Comparison of ENCODE assay signal across 25 mouse cellular contexts in the genomic region with DNA sequence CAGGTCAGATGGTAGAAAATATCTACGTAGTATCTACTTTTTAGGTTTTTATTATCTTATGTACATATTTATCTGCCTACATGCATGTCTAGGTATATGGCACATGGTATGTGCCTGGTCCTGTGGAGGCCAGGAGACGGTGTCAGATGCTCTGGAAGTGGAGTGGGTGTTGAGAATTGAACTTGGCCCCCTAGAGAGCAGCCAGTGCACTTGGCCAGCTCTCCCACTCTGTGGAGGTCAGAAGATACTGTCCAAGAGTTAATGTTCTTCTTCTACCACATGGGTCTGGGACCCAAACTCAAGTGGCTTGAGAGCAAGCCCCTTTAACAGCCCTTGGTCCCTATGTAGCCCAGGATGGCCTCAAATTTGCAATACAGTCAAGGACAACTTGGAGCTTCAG.
"Had no signal": no experiment of that assay in that cellular context is flagged by ENCODE, and none has a peak within 500 bp of the region (broad histone marks: within the 10 kb centered on the region; RNA-seq: fewer than 3 reads in every experiment).

No protein-coding gene starts in this region.

- H3K4me2 ChIP-seq: heart, embryonic 12.5 days; hindbrain, embryonic 12.5 days; hindbrain, embryonic 14.5 days; intestine, embryonic 15.5 days; limb, embryonic 12.5 days; liver, embryonic 11.5 days; liver, embryonic 13.5 days; liver, embryonic 15.5 days had no signal

- ATAC-seq: hindbrain, embryonic 16.5 days; inflammation-experienced regulatory T-cells, adult 6 months; intestine, embryonic 15.5 days; intestine, postnatal 0 days had no signal

- H3K4me3 ChIP-seq: gastrocnemius, adult 2 months; heart, embryonic 10.5 days; heart, embryonic 12.5 days; hindbrain, embryonic 10.5 days; hindbrain, embryonic 12.5 days; intestine, embryonic 15.5 days; layer of hippocampus, adult 2 months; left cerebral cortex, adult 2 months; limb, embryonic 10.5 days; limb, embryonic 12.5 days; liver, embryonic 13.5 days; liver, embryonic 15.5 days had no signal

- H3K27me3 ChIP-seq: heart, embryonic 12.5 days; hindbrain, embryonic 12.5 days; intestine, embryonic 15.5 days; limb, embryonic 12.5 days; liver, embryonic 13.5 days; liver, embryonic 15.5 days had no signal

- DNase-seq: gastrocnemius, adult 2 months; gastrocnemius, postnatal 10 days; gastrocnemius, postnatal 25 days; heart, adult 18-20 months; heart, postnatal 10 days; heart, postnatal 4 days; kidney, postnatal 4 days; liver; liver, embryonic 13.5 days had no signal

- H3K9ac ChIP-seq: heart, embryonic 12.5 days; hindbrain, embryonic 12.5 days; hindbrain, embryonic 14.5 days; intestine, embryonic 15.5 days; limb, embryonic 12.5 days; liver, embryonic 13.5 days; liver, embryonic 15.5 days had no signal

- H3K27ac ChIP-seq: gastrocnemius, adult 2 months; heart, embryonic 10.5 days; hindbrain, embryonic 10.5 days; hindbrain, embryonic 12.5 days; hindbrain, embryonic 14.5 days; intestine, embryonic 15.5 days; kidney, postnatal 0 days; layer of hippocampus, adult 2 months; left cerebral cortex, adult 2 months; limb, embryonic 10.5 days; limb, embryonic 12.5 days; liver, embryonic 13.5 days; liver, embryonic 15.5 days had no signal

- H3K9me3 ChIP-seq: heart, embryonic 10.5 days; heart, embryonic 12.5 days; hindbrain, embryonic 10.5 days; hindbrain, embryonic 12.5 days; intestine, embryonic 15.5 days; limb, embryonic 10.5 days; limb, embryonic 12.5 days; liver, embryonic 13.5 days; liver, embryonic 15.5 days had no signal
